Mouse (Mus musculus) brain, embryonic 14.5 days (tissue): ENCODE measurements around the gene Col5a1.

ENCODE experiments used
- CTCF ChIP-seq: fragments of 200-500 bp; IDR thresholded peaks from 2 replicates; pipeline ENCODE4 v1.5.1; 2012; ENCODE audit warnings: inconsistent platforms, mild to moderate bottlenecking, moderate library complexity, borderline replicate concordance; ENCODE audit not compliant: insufficient read depth, insufficient read length; ENCODE audit errors: extremely low read depth
- POLR2A ChIP-seq: fragments of 200-500 bp; IDR thresholded peaks from 2 replicates; pipeline ENCODE4 v1.6.1; 2012; ENCODE audit warnings: mild to moderate bottlenecking, inconsistent platforms, borderline replicate concordance; ENCODE audit not compliant: poor library complexity, insufficient read depth, insufficient read length, severe bottlenecking; ENCODE audit errors: extremely low read depth

- TF ChIP-seq POLR2A (no peak), CTCF (no peak)
Observed at GRCm38 (mm10) chr2:28032469-28032868, 146.2 kb downstream of the Col5a1 start.
